Mouse (Mus musculus) midbrain, embryonic 12.5 days (tissue): ENCODE results near the gene Dbx1. TPM values are rescaled to one million over a fixed set of nuclear protein-coding genes. Genes with fewer than 3 reads are reported as not detected.
A peak's percentile ranks its signal among the peaks of the same experiment; 100 is the strongest.

Experiments
- ATAC-seq: fragments of 200-750 bp; cut with Nextera tagmentation; 2 replicates; pipeline ENCODE4 v1.8.0; 2017; ENCODE audit warnings: low read depth, moderate TSS enrichment, moderate library complexity; ENCODE audit not compliant: low FRiP score
- H3K27ac ChIP-seq: fragments of 300-500 bp; sonication (generic); replicated peaks from 2 replicates; pipeline ENCODE4 v1.5.1; 2016; ENCODE audit warnings: mild to moderate bottlenecking
- H3K27me3 ChIP-seq: fragments of 300-500 bp; sonication (generic); 2 replicates; pipeline ENCODE4 v1.6.1; 2016; ENCODE audit warnings: mild to moderate bottlenecking
- H3K36me3 ChIP-seq: fragments of 300-500 bp; sonication (generic); 2 replicates; pipeline ENCODE4 v1.6.1; 2016
- H3K4me1 ChIP-seq: fragments of 300-500 bp; sonication (generic); 2 replicates; pipeline ENCODE4 v1.6.1; 2016
- H3K4me2 ChIP-seq: fragments of 300-500 bp; sonication (generic); replicated peaks from 2 replicates; pipeline ENCODE4 v1.6.1; 2016; ENCODE audit warnings: mild to moderate bottlenecking, moderate library complexity
- H3K4me3 ChIP-seq: fragments of 300-500 bp; sonication (generic); 2 replicates; pipeline ENCODE4 v1.5.1; 2016; ENCODE audit warnings: mild to moderate bottlenecking
- H3K9ac ChIP-seq: fragments of 300-500 bp; sonication (generic); replicated peaks from 2 replicates; pipeline ENCODE4 v1.6.1; 2016; ENCODE audit warnings: mild to moderate bottlenecking, moderate library complexity
- H3K9me3 ChIP-seq: fragments of 300-500 bp; sonication (generic); 2 replicates; pipeline ENCODE4 v1.6.1; 2016; ENCODE audit warnings: mild to moderate bottlenecking
- WGBS: fragments of 180-500 bp; shearing (Covaris S2); methylation state at CpG from one replicate; pipeline ENCODE4 v1.1.7; 2016; 5-methylcytosine and 5-hydroxymethylcytosine counted together
- polyA plus RNA-seq: library from polyadenylated mRNA; unstranded; fragments of >200 nt; fragmentation: Nextera tagmentation; extraction: Ambion mirVana; gene quantifications from 2 replicates; pipeline ENCODE4 v1.2.1, GENCODE M21; 2016

Gene Dbx1
- 176 and 184 TPM in 2 replicates for polyA plus RNA-seq

DNA sequence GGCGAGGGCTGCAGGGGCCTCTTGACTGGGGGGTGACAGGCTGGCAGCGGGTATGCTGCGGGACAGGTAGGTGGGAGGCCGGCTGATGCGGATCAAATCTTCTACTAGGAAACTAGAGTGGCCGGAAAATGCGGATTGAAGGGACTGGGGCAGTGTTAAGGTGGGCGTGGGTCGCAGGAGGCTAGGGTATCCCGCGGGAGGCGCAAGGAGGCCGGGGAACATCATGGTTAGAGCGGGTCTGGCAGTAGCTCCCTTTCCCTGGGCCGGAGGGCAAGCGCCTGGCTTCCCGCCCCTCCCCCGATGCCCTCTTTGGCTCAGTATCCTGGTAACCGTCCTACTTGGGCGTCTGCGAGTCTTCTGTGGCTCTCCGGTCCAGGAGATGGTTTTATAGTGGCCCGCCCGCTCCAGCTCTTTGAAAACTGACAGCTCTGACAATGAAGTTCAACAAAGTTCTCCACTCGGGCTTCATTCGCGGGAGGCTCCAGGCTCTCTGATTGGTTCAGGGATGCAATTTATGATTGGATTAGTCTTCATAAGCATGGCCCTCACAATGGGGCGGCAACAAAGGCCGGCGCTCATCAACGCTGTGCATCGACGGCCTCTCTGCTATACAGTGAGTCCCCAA lies at the start of gene Dbx1:
TSS of gene Dbx1 (minus strand) at position 359 of the 625 bp plus-strand sequence.
- peak; percentile 78 for ATAC-seq
- Histone ChIP-seq H3K9ac (peak within 1 kb of the TSS; percentile 68), H3K36me3 (peaks cover 10% of the 10 kb centered on the region), H3K4me1 (peaks cover 81% of the 10 kb centered on the region), H3K4me2 (peak within 1 kb of the TSS; percentile 56), H3K9me3 (no peaks in the 10 kb centered on the region), H3K27ac (peak within 1 kb of the TSS; percentile 76), H3K4me3 (peak within 1 kb of the TSS; percentile 52), H3K27me3 (peaks cover 76% of the 10 kb centered on the region)
- WGBS: under 1% methylated on average over 31 of the region's 33 CpGs

DNA sequence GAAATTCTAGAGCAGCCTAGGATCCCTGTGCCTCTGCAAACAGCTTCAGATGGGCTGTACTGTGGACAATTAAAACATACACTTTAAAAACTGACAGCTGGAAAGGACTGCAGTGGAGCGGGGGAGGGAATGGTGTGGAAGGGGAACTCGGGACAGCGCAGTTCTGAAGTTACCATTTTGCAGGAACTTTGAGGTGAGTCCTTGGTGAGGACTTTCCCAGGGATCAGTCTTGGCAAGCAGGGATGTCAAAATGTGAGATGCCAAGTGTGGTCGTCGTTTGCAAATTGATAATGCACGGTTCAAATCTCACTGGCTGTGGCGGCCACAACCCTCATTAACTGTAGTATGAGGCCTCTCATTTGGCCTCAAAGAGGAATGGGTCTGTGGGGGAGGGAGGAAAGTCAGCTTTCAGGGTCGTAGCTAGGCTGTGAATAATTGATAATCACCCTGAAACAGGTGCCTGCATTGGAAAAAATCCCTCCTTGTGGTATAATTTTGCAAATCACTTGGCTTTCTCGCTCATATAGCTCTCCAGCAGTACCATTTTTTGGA lies 42.3 kb upstream of the Dbx1 start:
- H3K36me3 ChIP-seq: no peaks in the 10 kb centered on the region
- WGBS: 6% methylated on average over 9 of the region's 9 CpGs
- peak overlapping the region; percentile 32; the same call in 1 of the 2 replicates for H3K4me2 ChIP-seq
- peak overlapping the region; percentile 3; the same call in 1 of the 2 replicates for H3K27ac ChIP-seq
- H3K27me3 ChIP-seq: peaks cover 80% of the 10 kb centered on the region
- no peak overlapping the region for H3K9ac ChIP-seq
- no peak overlapping the region for H3K4me3 ChIP-seq
- H3K9me3 ChIP-seq: no peaks in the 10 kb centered on the region
- ATAC-seq: no peak
- H3K4me1 ChIP-seq: peaks cover 23% of the 10 kb centered on the region

DNA sequence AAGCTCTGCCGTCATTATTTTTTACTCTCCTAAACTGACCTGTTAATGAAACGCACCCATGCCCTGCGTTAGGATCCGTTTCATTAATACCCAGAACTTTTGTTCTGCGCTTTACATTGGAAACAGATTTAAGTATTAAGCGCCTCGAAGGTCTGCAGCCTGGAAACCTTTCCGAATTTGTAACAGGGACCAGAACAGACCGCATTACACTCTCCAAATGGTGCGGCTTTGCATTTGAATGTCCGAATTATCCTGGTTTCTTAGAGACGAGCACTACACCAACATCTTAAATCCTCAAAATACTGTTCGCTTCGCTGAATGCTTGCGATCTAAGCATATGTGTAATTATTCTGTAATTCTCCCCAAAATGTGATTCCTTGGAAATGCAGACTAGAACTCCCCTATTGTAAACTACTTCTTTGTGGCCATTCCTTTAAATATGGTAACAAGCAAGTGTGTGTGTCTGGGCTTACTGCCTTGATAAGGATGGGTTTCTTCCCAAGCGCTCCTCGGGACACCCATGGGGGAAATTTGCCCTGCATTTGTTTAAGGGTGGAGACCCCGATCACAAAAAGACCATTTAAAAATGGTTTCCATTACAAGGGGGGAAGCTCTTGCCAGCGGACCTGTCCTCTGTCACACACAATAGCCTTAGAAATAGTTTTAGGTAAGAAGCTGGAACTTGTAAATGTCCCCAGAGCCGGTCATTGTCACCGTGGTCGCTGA lies 41.6 kb upstream of the Dbx1 start:
- Histone ChIP-seq H3K9me3 (no peaks in the 10 kb centered on the region), H3K36me3 (no peaks in the 10 kb centered on the region), H3K4me1 (peaks cover 23% of the 10 kb centered on the region), H3K9ac (no peak overlapping the region), H3K4me3 (0 out of 2 replicates have a peak overlapping the region, but pooled peaks have one; percentile 1), H3K27me3 (peaks cover 78% of the 10 kb centered on the region), H3K27ac (peak overlapping the region; percentile 3; the same call in 1 of the 2 replicates), H3K4me2 (peak overlapping the region; percentile 32)
- WGBS: 1% methylated on average over 22 of the region's 22 CpGs
- ATAC-seq: peak; percentile 34; the same call in 1 of the 2 replicates

DNA sequence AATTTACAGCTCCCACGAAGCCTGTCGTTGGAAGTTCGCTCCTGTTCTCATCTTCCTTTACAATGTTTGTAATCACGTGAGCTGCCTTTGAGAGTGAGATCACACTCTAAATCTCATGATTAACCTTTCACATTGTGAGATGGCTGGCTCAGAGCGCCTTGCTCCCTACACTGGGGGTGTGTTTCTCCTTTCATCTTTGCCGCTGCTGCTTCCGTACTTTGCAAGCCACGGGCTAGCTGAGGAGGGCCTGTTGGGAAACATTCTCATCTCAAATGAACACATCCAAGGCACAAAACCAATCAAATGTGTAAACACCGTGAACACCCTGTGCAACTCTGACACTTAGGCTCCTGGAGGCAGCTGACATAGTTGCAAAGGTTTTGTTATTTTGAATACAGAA lies 40.5 kb upstream of the Dbx1 start:
- peak overlapping the region; percentile 46 for H3K27ac ChIP-seq
- peak; percentile 64 for ATAC-seq
- H3K4me3 ChIP-seq: no peak overlapping the region
- H3K36me3 ChIP-seq: no peaks in the 10 kb centered on the region
- peaks cover 76% of the 10 kb centered on the region for H3K27me3 ChIP-seq
- H3K9ac ChIP-seq: peak overlapping the region; percentile 41
- no peaks in the 10 kb centered on the region for H3K9me3 ChIP-seq
- peak overlapping the region; percentile 26 for H3K4me2 ChIP-seq
- H3K4me1 ChIP-seq: peaks cover 23% of the 10 kb centered on the region
- WGBS: 0% methylated on average over 9 of the region's 9 CpGs

DNA sequence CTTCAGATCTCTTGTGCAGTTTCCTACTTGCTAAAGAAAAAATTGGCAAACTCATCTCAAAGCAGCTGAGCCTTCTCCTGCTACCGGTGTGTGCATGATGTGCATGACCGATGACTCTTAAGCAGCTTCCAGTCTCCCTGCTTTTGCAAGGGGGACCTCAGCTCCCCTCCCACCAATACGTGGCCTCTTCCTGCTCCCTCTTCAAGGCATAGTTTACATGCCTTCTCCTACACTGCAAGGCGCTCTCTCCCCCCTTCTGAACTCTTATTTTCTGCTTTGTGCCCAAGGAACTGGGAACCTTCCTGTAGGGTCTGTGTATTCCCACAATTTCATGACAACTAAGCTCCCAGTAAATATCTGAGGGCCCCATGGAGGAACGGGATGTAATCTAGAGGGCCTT lies 40.0 kb upstream of the Dbx1 start:
- peaks cover 23% of the 10 kb centered on the region for H3K4me1 ChIP-seq
- peaks cover 75% of the 10 kb centered on the region for H3K27me3 ChIP-seq
- peak overlapping the region; percentile 41; the same call in 1 of the 2 replicates for H3K9ac ChIP-seq
- no peak for ATAC-seq
- 3% methylated on average over 5 of the region's 5 CpGs for WGBS
- no peak overlapping the region for H3K4me3 ChIP-seq
- H3K27ac ChIP-seq: peak overlapping the region; percentile 46
- H3K36me3 ChIP-seq: no peaks in the 10 kb centered on the region
- H3K4me2 ChIP-seq: peak overlapping the region; percentile 26; the same call in 1 of the 2 replicates
- H3K9me3 ChIP-seq: no peaks in the 10 kb centered on the region

DNA sequence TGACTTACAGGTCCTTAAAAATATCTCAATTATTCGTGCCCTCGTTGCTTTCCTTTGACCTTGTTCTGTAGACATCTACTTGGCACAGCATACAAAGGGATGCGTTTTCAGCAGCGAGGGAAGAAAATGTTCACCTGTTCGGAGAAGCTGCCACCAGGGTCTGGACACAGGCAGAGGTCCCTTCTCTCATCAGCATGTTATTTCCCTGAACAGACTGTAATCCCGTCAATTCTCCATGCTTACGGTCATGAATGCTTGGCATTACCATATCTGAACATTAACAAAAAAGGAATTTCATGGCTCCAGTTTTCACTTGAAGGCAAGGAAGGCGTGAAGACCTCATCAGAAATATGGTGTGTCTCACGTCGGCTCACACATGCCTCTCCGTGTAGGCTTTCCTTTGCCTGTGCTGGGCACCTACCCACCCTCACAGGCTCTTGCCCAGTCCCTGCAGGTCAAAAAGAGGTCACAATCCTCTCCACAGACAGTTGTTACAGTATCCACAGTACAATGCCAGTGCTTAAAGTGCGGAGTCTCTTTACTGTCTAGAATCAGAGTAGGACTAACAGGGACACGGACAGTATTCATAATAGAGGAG lies 31.7 kb upstream of the Dbx1 start:
- Histone ChIP-seq H3K4me1 (peaks cover 6% of the 10 kb centered on the region; the same call in 1 of the 2 replicates), H3K27ac (no peak overlapping the region), H3K4me3 (no peak overlapping the region), H3K36me3 (no peaks in the 10 kb centered on the region), H3K9me3 (no peaks in the 10 kb centered on the region), H3K9ac (no peak overlapping the region), H3K4me2 (no peak overlapping the region), H3K27me3 (peaks cover 80% of the 10 kb centered on the region)
- peak; percentile 72; the same call in 1 of the 2 replicates for ATAC-seq
- WGBS: 61% methylated on average over 13 of the region's 13 CpGs

DNA sequence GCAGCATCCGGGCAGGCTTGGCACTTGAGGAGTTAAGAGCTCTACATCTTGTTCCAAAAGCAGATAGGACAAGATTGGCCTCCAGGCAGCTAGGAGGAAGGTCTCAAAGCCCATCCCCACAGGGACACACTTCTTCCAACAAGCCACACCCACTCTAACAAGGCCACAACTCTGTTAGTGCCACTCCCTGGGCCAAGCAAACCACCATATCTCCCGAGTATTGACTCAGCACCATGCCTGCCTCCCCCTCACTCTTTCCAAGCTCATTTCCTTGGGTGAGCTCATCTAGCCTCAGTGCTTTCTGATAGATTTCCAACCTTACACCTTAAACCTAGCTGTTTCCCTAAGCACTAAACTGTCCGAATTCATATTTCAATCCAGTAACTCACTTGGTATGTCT lies 26.9 kb upstream of the Dbx1 start:
- Histone ChIP-seq H3K9me3 (no peaks in the 10 kb centered on the region), H3K4me2 (no peak overlapping the region), H3K9ac (no peak overlapping the region), H3K4me3 (no peak overlapping the region), H3K4me1 (peaks cover 17% of the 10 kb centered on the region), H3K27ac (no peak overlapping the region), H3K36me3 (no peaks in the 10 kb centered on the region), H3K27me3 (peaks cover 74% of the 10 kb centered on the region)
- WGBS: 91% methylated on average over 3 of the region's 3 CpGs
- no peak for ATAC-seq

DNA sequence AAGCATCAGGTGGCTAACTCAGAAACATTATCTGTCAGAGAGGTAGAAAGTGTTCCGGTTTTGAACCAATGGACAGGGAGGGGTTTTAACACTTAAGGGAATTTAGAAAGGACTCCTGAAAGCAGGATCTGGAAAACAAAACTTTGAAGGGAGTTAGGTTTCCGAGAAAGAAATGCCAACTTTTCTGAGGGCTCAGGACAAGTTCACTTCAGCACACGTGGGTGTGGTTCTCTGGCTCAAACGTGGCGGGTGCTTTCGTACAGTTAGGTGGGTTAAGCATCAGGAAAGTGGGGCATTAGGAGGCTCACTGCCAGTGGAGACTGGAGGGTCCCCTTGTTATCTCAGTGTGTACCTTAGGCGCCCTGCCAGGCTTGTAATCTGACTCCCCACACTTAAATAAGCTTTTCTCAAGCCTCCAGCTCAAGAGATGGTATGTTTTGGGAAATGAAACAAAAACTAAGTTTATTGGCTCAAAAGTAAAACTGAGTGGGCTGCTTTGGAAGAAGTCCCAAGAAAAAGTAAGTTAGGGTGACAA lies 25.9 kb upstream of the Dbx1 start:
- Histone ChIP-seq H3K27ac (no peak overlapping the region), H3K27me3 (peaks cover 77% of the 10 kb centered on the region), H3K9ac (no peak overlapping the region), H3K9me3 (no peaks in the 10 kb centered on the region), H3K4me2 (peak overlapping the region; percentile 18; the same call in 1 of the 2 replicates), H3K36me3 (no peaks in the 10 kb centered on the region), H3K4me3 (no peak overlapping the region), H3K4me1 (peaks cover 11% of the 10 kb centered on the region)
- no peak for ATAC-seq
- 8% methylated on average over 7 of the region's 7 CpGs for WGBS

DNA sequence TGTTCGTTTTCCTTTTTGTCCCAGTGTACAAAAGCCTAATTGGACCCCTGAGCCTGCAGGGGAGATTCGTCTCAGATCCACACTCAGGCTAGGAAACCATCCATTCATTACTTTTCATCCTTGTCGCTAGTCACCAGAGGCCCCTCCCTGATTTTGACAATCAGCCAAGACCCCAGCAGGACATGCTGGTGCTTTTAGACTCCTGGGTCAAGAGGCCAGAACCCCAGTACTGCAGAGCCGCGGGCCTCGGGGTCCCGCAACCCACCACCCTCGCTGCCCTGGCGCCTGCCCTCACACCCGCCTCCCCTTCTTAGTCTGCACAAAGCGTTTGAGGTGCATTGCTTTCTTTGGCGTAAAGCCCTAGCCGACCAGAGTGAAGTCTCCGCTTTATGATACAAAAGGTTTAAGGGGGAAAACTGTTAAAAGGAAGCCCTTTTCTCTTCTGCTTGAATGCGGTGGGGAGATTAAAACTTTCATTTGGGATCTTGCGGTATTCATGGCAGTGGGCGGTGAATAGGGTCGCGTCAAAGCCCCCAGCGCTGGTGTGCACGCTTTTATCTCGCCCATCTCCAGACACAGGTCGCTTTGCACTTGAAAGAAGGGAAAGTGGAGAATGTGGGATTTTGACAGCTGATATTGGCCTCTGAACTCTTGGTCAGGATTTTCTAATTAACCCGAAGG lies 25.3 kb upstream of the Dbx1 start:
- ATAC-seq: peak; percentile 62
- peaks cover 77% of the 10 kb centered on the region for H3K27me3 ChIP-seq
- peaks cover 11% of the 10 kb centered on the region for H3K4me1 ChIP-seq
- no peaks in the 10 kb centered on the region for H3K9me3 ChIP-seq
- no peak overlapping the region for H3K4me3 ChIP-seq
- WGBS: under 1% methylated on average over 24 of the region's 24 CpGs
- peak overlapping the region; percentile 18; the same call in 1 of the 2 replicates for H3K4me2 ChIP-seq
- no peaks in the 10 kb centered on the region for H3K36me3 ChIP-seq
- H3K27ac ChIP-seq: no peak overlapping the region
- H3K9ac ChIP-seq: no peak overlapping the region

DNA sequence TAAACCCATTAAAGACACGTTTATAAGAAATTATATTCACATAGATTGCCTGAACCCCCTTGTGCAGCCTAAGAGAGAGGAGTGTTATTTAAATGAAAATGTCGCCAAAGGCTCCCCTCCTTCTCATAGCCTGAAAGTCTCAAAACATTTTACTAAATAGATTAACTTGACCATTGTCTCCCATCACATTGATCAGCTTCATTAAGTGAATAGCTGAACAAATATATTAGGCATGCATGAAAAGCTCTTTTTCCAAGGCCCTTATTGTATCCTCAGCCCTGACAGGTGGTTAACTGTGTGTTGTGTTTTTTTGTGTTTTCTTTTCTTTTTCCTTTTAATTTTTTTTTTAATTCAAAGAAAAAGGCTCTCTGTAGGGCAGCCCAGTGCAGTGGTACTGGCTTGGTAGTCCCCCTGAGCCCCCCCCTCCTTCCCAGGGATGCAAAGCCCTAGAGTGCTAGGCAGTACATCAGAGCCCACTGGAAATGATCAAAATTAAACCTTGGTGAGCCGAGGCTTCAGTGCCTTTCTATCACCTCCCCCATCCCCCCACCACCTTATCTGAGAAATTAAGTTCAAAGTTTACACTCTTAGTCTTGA lies 4.2 kb upstream of the Dbx1 start:
- H3K4me3 ChIP-seq: no peak overlapping the region
- H3K4me2 ChIP-seq: no peak overlapping the region
- 6% methylated on average over 3 of the region's 3 CpGs for WGBS
- peaks cover 54% of the 10 kb centered on the region for H3K4me1 ChIP-seq
- peak; percentile 67 for ATAC-seq
- no peak overlapping the region for H3K27ac ChIP-seq
- H3K9me3 ChIP-seq: peaks cover 7% of the 10 kb centered on the region
- H3K9ac ChIP-seq: no peak overlapping the region
- H3K36me3 ChIP-seq: no peaks in the 10 kb centered on the region
- peaks cover 85% of the 10 kb centered on the region for H3K27me3 ChIP-seq
